Mouse (Mus musculus) thymus, adult 18-20 months (tissue): ENCODE results near the gene Pkdcc.
A peak's percentile ranks its signal among the peaks of the same experiment; 100 is the strongest.

Experiments
- DNase-seq, 2 experiments: peaks; one replicate each; pipeline ENCODE4 v3.0.0; 2022; ENCODE audit warnings: mixed read lengths in 2 of 2

Gene Pkdcc

DNA sequence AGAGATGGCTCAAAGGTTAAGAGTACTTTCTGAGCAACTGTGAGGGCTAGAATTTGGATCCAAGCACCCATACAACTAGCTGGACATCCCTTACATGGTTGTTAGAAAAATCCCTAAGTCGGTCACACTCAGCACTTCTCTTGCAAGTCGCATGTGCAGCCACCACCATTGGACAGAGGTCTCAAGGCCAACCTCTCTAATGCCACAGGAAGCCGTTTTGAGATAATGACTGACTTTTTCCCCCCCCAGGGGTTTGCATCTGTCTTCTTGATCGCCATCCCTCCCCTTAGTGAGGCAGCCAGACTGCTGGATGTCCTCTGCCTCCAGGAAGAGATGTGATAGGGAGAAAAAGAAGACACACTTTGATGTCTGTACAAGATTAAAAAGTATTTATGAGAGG lies 32.1 kb downstream of the Pkdcc start:
- DNase-seq = no peak

GRCm38 (mm10) chr17:83248467-83248866 lies 33.4 kb downstream of the Pkdcc start:
- no peak for DNase-seq

GRCm38 (mm10) chr17:83250903-83251526 lies 35.9 kb downstream of the Pkdcc start:
- no peak for DNase-seq

DNA sequence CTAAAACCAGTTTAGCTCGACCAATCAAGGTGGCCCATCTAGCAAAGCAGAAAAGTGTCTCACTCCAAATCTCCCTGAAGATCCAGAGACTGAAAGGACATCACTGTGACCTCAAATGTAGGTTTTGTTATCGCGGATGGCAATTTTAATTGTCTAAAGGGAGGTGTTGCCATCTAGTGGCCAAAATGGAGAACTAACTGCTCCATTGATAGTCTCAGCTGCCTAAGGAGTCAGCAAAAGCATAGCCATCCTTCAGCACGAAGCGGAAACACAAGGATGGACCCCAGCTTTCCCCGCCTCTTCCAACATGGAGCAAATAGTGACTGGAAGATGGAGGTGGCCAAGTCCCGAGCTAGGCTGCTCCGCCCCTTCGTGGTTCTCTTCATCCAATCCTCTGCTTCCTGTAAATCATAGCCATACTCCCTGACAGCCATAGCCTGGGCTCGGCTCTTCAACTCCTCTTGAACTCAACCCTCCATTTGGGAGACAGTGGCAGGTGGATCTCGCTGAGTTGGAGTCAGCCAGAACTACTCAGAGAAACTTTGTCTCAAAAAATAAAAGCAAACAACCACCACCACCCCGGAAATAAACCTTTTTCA lies 38.1 kb downstream of the Pkdcc start:
- DNase-seq = no peak

- peak; percentile 60 to 82 for DNase-seq
Observed at GRCm38 (mm10) chr17:83267202-83268128, 52.4 kb downstream of the Pkdcc start.

GRCm38 (mm10) chr17:83271509-83271908 lies 56.4 kb downstream of the Pkdcc start:
- DNase-seq = peak; percentile 56 to 61

DNA sequence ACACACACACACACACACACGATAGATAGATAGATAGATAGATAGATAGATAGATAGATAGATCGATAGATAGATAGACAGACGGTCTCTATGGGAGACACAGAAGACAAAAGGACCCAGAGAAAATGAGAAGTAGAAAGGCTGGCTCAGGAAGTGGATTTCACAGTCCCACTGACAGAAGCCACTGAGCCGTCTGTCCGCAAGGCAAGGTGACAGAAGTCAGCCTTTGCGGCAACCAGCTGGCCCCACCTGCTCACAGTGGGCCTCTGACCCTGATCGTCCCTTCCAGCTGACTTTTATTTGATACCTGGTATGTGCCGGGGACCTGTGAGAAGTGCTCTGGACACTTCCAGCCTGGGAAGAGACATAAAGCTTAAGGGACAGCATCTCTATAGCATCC lies 57.5 kb downstream of the Pkdcc start:
- DNase-seq = no peak

DNA sequence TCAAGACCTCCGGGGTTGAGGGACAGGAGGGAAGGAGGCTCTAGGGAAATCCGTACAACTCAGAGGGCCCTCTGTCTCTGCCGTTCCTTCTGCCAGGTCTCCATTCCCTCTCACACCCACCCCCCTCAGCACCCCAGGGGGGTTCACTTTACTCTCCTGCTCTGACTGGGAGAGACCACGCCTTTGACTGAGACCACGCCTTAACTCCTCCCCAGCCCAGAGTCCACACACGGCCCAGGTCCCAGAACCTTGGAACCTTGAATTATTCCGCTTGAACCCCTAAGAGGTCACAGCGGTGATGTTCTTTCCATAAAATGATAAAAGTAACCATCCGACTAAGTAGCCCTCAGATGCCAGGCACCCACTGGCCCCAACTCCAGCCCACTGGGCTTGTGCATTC lies 58.5 kb downstream of the Pkdcc start:
- DNase-seq = no peak

- DNase-seq = no peak
Observed at GRCm38 (mm10) chr17:83274101-83274500, 59.0 kb downstream of the Pkdcc start.
